Mouse (Mus musculus): ENCODE results near the gene Epha3.

Gene Epha3

DNA sequence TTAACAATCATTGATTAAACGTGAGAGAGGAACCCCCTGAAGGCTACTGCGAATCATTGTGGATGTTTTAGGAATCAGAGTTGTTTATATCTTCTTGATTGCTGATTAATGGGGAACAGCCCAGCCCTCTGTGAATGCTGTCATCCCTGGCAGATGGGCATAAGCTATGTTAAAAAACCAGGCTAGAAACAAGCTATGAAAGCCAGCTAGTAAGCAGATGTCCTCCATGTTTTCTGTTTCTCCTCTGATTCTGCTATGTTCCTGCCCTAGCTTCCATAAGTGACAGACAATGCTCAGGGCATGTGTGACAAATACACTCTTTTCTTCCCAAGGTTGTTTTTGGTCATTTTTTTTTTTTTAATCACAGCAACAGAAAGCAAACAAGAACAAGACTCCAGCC, 206.2 kb downstream of the Epha3 start:
- in situ Hi-C loops (cut with MseI, MboI) = no loop called here

DNA sequence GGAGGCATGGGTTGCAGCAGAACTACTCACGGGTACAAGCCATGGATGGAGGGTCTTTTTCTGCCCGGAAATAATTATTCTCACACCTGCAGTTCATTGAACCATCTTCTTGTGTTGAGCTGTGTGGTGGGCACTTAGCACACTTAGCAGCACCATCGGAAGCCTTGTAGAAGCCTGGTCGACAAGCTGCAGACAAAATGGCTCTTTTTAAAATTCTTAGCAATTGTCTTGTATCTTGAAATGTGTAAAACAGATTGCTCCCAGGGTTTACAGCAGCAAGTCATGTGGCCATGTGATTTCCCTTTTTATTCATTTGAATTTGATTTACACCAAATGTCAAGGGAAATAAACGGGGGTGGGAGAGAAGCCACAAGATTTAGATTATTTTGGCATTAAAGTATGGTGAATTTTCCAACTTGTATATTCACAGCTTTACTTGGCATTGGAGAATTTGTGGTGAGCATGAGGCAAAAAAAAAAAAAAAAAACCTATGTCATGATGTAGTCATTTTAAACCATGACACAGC, 210.5 kb downstream of the Epha3 start:
- in situ Hi-C loops (cut with MseI, MboI) = no loop called here

DNA sequence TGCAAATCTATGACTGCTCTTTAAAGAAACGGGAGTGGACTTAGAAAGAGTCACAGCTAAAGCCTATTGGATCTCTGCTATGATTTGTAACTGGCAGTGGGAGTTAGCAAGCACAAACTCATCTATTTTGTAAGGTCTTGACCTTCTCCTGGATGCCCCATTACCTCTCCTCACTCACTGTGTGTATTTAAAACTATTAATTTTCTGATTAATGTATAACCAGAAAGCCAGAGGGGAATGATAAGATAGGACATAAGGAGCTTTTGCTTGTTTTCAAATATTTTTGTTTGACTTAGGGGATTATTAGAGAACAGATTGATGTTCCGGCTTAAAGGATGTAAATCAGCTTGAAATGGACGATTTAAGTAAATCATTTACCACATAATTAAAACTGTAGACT, 213.2 kb downstream of the Epha3 start:
- in situ Hi-C loops (cut with MseI, MboI) = no loop called here

DNA sequence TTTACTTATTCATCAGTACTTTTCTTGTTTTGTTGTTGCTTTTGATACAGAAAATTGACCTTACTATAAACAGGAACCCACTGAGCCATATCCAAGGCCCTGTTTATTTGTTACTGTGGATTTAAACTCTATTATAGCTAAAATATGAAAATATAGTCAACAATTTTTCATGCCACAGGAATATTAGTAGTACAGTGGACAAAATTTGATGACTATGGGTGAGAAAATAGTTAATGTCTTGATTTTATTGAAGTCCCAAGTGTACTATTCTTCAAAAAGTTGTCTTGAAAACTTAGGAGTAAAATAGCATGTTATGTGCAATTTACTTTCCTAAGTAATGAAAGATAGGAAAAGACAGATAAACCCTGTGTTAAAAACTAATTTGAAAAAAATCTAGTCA, 217.4 kb downstream of the Epha3 start:
- in situ Hi-C loops (cut with MseI, MboI) = no loop called here

DNA sequence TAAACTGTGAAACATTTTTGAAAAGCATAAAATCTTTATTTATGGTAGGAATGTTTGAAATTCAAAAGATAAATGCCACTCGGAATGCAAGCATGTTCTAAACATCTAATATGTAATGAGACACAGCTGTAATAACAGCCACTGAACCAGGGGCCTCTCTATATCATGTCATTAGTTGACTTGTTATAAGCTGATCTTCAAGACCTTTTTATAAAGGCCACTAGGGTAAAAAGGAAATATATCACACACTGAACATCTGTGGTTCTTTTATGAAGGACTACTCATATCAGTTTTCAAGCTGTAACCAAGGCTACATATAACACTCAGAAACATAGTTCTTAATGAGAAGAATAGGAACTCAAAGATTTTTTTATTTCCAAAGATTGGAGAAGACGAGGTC, 221.3 kb downstream of the Epha3 start:
- in situ Hi-C loops (cut with MseI, MboI) = no loop called here

DNA sequence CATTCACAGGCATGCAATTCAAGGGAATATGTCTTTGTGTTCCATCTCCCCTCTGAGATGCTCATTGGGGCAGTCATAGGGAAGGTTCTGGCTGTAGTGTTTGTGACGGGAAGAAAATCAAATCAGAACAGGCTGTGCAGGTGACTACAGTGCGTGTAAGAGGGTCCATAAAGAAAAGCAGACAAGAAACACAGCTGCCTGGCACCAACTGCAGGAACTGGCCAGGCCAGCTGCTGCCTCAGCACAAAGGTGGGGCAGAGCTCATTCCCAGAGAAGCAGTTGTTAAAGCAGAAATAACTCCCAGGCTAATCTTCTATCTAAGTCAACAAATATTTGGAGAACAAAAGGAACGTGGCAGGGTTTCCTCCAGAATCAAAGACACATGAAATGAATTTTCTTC, 222.4 kb downstream of the Epha3 start:
- in situ Hi-C loops (cut with MseI, MboI) = no loop called here

DNA sequence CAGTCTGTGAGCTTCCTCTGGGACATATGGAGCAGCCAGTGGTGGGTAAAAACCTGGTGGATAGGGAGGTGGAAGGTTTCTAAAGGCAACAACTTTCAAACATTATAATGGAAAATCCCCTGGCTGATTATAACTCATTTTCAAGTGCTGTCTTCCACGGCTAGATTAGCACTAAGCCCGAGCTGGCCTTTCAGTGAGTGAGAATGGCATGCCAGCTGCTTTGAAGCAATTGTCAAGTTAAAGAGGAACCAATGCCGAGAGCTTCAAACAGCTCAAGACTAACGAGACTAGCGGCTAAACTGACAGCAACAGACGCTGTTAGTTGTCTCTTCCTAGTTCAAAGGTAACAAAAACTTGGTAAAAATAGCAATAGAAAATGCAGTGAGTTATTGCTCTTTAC, 225.3 kb downstream of the Epha3 start:
- in situ Hi-C loops (cut with MseI, MboI) = no loop called here

DNA sequence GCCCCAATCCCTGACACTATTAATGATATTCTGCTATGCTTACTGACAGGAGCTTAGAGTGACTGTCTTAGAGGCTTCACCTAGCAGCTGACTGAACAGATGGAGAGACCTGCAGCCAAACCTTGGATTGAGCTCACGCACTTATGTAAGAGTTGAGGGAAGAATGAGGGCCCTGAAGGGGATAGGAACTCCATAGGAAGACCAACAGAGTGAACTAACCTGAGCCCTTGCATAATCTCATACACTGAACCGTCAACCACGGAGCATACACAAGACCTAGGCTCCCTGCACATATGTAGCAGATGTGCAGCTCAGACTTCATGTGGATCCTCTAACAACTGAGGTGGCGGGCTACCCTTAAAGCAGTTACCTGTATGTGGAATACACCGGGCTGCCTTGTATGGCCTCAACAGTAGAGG, 230.2 kb downstream of the Epha3 start:
- in situ Hi-C loops (cut with MseI, MboI) = no loop called here

DNA sequence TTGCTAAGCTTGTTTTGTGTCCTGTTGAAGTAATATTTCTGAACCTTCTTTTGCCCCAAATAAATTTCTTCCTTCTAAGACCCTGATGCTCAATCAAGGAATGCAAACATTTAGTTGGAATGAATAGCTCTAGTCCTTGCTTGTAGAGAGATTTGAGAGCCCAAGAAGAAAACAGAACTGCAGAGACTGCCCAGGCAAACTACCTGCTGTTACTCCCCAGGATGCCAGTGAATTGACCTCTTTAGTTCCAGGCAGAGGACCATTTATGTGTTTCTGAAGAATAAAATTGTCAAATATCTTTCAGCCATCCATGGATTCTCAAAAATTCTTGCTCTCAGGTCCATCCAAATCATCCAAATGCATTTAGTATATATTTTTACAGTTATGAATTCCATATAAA, 238.7 kb downstream of the Epha3 start:
- in situ Hi-C loops (cut with MseI, MboI) = no loop called here

DNA sequence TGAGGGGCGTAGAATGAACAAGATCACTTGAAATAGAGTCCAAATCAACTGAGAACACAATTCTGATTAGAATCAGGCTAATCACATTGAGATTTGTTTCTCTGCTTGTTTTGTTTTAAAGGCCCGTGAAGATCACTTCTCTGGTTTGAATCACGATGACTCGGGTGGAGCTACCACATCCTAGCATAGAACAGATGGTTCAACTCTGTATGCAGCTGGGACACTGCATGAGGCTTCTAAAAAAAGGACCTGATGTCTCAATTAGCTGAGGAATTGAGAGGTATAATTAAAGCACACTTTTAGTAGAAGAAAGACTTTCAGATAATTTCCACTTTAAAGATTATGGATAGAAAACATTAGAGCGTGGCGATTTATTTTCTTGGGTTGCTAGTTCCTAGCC, 242.1 kb downstream of the Epha3 start:
- in situ Hi-C loops (cut with MseI, MboI) = no loop called here

DNA sequence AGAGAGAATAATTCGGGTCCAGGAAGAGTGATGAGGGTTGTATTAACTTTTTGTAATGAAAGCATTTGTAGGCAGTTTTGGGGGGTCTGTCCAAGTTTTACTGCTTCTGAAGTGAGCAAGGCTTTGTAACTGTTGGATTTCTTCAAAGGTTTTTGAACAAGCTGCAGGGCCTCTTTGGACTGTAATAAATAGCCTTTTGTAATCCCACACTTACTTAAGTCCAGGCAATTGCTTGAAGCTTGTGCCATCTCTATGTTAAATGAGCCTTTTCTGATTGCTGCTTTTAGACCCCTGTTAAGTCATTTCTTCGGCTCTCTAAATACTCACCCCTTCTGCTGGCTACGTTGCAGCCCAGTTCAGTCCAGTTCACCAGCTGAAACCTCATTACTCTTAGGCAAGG, 248.6 kb downstream of the Epha3 start:
- in situ Hi-C loops (cut with MseI, MboI) = no loop called here

DNA sequence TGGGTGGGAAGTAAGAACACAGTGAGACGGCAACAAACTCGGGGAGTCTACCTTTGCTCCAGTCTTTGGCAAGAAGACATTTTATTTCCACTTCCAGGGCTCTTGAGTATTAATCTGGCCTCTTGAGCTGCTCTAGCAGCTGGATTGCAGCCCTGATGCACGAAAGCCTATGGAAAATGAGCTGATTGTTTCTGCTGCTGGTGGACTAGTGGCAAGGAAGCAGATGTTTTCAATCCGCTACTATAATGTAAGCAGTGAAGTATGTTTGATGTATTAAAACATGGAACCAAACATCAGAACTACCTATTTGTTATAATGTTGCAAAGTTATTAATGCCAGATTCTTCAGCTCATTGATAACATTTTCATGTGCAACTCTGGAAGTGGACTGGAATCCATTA, 251.0 kb downstream of the Epha3 start:
- in situ Hi-C loops (cut with MseI, MboI) = no loop called here

DNA sequence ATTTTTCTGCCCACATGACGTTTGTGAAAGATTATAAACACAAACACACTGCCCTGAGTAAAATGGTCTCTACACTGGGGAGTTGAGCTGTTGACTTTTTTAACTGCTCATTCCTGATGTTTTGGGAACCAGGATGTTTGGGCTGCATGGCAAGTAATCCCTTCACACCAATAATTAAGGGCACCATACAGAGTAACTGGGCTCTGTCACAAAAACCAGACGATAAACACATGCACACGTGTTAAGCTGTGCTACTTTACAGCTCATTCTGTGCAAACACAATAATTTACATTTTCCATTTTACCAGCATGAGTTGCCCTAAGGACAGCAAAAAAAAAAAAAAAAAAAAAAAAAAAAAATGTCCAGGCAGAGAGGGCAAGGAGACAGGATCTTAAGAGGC, 263.7 kb downstream of the Epha3 start:
- in situ Hi-C loops (cut with MseI, MboI) = no loop called here

DNA sequence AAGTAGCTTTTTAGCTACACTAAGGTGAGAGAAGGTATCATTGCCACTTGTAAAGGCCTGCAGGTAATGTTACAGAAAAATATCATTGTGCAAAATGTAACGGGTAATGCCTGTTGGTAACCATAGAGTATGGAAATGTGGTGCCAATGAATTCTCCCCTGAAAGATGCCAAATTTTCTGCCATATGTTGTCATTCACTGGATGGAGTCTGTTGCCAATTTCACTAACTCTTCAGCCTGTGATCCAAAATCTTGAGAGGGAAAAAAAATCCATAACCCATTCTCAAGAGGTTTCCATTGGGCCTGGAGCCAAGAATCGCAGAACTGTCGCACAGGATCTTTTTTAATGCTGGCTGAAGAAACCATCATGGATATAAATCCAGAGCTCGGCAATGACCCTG, 269.3 kb downstream of the Epha3 start:
- in situ Hi-C loops (cut with MseI, MboI) = no loop called here

DNA sequence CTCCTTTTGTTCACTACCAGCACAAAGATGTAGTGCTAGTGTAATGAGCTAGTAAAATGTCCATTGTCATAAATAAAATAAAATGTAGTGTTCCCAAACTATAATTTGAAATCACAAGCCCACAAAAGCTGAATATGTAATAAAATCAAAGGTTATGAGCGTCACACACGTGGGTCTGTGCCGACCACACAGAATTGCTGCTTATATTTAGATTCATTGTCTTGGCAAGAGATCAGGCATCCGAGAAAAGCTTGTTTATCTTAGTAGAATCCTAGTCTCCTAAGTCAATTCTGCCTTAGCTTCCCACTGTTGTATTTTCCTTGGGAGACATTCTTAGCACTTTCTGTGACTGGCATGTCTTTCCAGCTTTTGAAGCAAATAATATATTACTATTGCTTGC, 294.2 kb downstream of the Epha3 start:
- in situ Hi-C loops (cut with MseI, MboI) = no loop called here

DNA sequence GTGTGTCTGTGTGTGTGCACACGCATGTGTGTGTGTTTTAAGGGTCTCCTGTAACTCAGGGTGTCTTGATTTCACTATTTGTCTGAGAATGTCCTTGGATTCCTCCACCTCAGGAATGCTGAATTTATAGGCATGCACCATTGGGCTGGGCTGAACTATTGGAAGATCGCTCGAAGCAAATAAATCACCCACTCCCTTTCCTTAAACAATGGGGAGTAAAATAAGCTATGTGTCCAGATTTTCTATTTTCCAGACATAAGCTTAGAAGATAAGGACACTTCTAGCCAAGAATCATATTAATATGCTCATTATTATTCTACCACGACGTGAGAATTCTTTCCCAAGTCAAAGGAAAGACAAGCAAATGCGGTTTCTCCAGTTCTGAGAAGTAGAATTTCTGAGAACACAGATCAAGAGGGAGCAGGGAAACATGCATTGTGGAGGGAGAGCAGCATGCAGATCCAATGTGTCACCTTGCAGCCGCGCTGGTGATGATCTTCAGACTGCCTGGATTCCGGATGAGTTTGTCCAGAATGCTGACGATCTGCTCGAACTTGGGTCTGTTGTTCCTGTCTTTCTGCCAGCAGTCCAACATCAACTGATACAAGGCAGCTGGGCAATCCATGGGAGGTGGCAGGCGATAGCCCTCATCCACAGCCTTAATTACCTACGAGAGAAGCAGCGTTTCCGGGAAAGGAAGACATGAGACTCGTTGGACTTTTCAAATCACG, 297.7 kb downstream of the Epha3 start:
- in situ Hi-C loops (cut with MseI, MboI) = no loop called here

DNA sequence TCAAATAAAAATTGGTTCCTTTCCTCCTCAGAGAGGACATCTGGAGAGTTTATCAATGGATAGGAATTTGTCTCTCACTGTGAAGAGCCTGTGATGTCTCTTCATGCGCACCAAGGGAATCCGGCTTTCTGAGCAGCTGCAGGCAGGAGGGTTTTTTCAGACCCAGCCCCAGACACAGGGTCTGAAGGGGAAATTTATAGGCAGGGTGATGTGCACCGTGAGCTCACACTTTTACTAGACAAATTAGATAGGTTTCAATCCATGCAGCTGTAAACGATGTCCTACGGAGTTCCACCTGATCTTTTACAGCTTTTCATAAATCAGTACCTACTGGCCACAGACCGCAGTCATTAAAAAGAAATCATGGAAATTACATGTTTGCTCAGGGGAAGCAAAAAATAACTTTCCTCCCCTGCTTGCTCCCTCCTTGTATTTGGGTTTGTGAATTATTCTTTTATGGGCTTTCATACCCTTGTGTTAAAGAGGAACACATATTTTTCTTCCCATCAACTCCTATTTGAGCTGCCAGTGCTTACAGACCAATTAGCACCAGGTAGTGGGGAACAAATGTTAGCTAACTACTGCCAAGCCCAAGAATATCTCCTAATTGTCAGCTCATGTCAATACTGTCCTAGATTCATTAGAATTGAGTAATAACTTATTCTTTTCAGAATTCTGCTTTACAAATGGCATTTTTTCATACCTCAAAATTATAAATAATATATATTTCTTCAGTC, 307.4 kb downstream of the Epha3 start:
- in situ Hi-C loops (cut with MseI, MboI) = no loop called here

DNA sequence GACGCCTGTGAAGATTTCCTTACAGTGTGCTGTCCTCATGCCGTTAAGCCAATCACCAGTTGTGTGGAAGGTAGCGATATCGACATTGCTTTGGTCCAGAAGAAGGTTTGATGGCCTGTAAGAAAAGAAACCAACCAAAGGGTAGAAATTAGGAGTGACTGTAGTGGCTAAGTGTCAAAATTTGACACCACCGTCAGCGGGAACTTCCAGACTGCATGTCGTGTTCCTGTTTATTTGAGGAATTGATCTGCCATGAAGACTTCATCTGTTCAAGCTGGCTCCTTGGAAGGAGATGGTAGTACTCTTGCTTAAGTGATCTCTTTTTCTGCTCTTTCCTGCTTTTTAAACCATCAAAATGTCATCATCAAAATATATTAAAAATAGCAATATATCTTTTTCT, 311.4 kb downstream of the Epha3 start:
- in situ Hi-C loops (cut with MseI, MboI) = no loop called here

DNA sequence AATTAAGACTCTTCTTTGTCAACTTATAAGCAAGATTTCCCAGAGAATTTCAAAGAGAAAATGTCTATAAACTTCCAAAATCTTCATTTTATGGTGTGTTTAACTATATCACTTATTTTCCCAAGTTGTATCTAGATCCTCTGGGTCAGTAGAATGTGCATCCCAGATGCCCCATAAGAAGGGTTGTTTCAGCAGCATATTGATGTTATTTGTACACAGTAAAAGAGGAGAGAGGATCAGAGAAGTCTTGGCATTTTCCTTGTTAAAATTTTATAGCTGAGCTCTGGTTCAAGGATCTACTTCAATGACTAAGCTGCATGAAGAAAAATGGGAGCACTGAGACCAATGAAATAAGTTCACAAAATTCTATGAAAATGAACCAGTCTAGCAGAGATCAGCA, 324.5 kb downstream of the Epha3 start:
- in situ Hi-C loops (cut with MseI, MboI) = no loop called here

DNA sequence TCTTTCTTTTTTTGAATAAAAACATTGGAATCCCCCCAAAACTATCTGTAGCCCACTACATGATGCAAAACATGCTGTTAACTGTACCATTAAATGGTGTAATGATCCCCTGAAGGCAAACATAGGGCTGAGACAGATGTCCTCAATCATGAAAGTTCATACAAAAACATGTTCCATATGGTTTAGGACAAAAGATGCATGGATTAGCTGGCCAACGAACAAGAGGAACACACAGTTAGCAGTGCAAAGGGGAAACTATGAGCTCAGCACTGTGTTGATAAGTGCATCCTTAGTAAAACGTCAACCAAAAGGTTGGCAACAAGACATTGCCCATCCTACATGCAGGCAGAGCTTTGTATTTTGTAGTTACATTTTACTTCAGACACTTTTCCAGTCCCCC, 335.2 kb downstream of the Epha3 start:
- in situ Hi-C loops (cut with MseI, MboI) = no loop called here

DNA sequence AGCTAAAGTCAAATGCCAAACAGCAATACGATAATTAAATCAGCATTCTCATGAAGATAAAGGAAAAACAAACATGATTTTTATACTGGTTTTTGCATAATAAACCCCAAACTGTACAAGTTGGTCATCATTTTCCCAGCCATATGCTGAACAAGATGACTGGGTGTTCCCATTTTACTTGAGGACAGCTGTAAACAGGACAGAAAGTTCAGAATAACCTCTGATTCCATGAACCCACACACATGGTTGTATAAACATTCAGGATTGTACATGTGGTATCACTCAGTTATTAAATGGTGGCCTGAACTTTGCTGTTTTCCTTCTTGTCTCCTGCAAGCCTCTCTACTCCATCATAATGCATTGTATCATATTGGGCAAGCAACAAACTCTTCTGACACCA, 346.3 kb downstream of the Epha3 start:
- in situ Hi-C loops (cut with MseI, MboI) = no loop called here

DNA sequence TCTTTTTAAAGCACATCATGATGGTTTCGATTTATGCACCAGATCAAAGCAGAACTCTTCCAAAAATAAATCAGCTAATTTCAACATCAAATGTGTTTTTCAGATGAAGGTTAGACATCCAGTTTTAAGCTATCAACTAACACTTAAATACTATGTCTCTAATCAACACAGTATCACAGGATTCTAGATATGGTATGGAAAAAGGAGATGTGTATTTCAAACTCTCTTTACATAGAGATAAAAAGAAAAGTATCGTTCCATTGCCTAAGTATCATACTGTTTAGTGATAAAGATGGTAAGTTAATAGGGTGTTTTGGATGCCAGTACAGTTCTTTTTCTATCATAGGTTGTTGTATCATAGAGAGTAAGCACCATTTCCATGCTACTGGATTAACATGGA, 353.9 kb downstream of the Epha3 start:
- in situ Hi-C loops (cut with MseI, MboI) = no loop called here

DNA sequence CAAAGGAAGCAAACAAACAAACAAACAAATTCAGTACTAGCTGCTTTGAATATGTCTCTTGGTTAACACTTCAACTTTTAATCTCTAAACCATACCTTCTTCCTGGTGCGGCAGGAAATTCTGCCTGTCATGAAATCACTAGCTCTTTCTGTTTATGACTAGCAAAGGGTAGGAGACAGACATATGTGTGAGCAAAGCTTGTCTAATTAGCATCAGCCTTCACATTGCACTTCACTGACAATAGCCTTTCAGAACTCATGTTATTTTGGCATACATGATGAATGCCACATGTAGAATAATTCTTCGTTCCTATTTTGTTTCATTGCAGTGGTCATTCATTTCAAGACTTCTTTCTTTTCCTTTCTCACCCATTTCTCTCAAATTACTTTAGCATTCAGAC, 357.5 kb downstream of the Epha3 start:
- in situ Hi-C loops (cut with MseI, MboI) = no loop called here

All from mouse trophoblast stem cell (cell line).